Mouse (Mus musculus) kidney, postnatal 4 days (tissue): ENCODE measurements around the gene Zscan2.

Experiments used
- DNase-seq, 2 experiments: peaks; one replicate each; pipeline ENCODE4 v3.0.0; 2021; ENCODE audit warnings: mixed read lengths in 2 of 2

The Zscan2 gene

DNA sequence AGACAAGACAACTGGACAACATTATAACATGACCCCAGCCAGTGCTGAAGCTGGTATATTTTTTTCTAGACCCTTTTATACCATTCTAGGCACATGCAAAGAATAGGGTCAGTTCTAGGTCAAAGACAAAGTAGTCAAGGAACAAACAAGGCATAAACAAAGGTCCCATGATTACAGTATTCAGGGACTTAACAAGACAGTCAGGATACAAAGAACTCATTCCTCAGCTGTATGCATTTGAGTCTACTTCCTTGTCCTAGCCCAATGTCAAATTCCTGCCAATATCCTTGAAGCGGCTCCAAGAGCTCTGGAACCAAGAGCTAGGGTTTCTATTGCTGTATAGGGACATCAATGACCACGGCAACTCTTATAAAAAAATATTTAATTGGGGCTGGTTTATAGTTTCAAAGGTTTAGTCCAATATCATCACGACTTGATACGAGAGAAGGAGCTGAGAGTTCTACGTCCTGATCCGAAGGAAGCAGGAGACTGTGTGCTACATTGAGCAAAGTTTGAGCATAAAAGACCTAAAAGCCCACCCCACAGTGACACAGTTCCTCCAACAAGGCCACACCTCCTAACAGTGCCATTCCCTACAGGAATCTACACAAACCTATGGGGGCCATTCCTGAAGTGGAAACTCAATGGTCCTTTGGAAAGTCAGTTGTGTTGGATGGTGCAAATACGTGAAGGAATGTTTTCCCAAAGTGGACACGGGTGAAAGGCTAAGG, 16.6 kb upstream of the Zscan2 start:
- DNase-seq, result no peak

DNA sequence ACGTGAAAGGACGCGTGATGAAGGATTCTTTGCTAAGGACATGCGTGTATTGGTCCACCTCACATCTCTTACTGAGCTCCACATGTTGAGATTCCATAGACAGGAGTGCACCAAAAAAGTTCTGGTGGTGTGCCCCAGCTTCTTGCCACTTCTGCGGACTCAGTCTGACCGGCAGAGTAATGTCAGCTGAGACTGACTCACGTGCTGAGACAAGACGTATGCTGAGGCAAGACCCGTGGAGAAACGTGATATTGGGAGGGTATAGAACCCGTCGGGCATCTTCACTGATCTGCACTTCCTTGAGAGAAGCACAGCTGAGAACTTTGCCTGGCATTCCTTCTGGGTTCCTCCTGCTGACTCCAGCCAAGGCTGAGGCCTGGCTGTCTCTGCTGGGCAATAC, 16.0 kb upstream of the Zscan2 start:
- no peak for DNase-seq

DNA sequence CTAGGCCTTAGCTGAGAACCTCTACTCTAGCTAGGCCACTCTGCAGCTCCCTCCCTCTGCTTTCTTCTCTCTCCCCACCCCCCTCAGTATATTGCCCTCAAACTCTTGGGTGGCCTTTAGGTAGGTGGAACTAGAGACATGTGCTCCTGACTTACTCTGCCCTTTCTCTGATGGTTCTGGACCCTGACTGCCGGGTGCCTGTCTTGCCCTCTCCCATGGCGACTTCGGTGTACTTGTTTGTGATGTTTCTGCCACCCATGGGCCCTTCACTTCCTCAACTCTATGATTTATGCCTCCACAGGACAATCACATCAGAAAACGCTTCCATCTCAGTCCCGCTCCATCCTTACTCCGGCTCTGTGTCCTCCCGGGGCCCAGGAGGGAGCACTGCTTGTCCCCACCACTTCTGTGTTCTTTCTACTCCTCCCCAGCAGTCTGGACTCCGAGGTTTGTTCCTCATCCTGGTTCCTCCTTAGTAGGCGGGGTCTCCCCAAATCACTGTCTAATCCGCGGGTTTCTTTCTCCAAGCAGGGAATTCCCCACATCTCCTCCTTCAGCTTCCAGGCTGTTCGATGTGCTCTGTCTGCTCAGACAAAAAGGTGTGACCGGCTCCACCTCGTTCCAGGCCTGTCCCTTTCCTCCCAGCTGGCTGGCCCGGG, 15.0 kb upstream of the Zscan2 start:
- no peak for DNase-seq

DNA sequence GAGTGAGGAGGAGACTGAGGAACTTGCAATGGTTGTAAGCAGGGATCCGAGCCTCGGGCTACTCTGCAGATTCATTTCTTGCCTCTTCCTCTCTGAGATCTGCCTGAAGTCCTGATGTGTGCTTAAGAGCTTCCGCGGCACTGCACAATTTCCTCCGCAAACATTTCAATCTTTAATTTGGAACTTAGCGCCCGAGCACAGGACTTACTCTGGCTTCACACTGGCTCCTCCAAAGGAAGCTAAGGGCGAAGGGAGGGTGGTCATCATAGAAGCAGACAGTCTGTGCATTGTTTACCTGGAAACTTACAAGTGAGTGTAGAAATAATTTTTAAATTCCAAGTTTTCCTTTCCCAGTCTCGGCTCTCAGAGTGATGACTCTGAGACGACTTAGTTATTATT, 14.4 kb upstream of the Zscan2 start:
- DNase-seq, result no peak

DNA sequence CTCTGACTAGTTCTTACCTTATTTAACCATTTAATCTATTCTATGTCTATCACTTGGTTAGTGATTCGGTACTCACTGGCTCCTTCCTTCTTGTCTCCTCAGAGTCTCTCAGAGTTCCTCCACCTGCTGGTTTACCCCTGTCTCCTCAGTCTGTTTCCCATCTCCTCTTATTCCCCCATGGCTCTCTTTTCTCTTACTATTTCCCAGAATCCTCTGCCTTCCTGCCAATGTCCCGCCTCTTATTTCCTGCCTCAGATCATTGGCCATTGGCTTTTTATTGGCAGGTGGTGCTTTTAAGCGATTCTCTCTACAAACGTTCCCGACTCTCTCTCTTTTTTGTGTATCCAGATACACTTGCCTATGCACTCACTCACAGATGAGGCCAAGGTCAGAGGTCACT, 14.0 kb upstream of the Zscan2 start:
- no peak for DNase-seq

DNA sequence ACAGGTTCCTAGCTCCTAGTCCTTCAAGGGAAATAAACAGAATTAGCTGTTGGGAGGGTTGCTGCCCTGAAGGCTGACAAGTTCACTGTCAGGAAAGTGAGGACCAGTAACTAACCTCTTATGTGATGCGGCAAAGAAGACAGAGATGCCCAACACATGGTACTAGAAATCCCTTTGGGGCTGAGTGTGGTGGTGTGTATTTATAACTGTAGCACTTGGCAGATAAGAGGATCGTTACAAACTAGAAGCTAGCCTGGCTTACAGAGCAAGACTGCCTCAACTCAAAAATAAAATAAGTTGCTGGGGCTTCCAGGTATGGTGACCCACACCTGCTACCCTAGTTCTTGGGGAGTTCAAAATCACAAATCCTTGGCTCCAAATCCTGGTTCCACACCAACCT, 11.5 kb upstream of the Zscan2 start:
- DNase-seq, result no peak

DNA sequence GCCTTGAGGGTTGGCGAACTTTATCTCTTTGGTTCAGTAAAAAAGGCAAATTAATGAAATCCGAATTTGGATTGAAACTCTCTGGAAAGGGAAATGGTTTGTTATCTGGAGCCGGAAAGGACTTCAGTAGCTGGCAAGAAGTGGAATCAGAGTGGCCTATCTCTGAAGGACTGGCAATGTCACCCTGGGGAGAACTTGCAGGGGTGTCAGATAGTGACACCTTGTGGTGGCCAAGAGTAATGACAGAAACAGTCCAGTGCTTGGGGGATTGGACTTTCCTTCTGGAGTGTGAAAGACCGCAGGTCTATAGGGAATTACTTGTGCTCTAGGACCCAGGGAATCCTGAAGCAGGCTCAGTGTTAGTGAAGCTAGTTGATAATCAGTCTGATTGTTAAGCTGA, 11.0 kb upstream of the Zscan2 start:
- peak; percentile 36 to 49 for DNase-seq

DNA sequence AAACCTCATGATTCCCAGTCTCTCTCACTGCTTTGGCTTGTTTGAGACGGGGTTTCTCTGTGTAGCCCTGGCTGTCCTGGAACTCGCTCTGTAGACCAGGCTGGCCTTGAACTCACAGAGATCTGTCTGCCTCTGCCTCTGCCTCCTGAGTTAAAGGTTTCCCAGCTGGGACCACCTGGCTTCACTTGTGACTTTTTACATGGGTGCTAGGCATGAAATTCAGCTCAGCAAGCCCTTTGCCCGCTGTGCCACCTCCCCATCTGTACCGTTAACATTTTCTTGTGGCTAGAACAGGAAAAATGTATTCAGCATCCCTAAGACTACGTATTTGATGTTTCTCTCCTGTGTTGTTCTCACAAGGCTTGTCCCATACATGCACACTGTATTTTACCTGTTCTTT, 10.2 kb upstream of the Zscan2 start:
- DNase-seq, result no peak

DNA sequence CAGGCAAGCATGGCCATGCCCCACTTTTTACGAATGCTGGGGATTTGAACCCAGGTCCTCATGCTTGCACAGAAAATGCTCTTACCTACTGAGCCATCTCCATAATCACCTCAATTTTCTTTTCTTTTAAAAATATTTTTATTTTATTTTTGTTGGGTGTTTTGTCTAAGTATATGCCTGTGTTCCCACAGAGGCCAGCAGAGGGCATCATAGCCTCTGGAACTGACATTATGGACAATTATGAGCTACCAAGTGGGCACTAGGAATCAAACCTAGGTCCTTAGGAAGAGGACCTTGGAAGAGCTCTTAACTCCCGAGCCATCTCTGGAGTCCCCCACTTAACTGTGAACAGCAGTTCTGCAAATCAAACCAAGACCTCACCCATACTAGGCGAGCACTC, 7.5 kb upstream of the Zscan2 start:
- no peak for DNase-seq

DNA sequence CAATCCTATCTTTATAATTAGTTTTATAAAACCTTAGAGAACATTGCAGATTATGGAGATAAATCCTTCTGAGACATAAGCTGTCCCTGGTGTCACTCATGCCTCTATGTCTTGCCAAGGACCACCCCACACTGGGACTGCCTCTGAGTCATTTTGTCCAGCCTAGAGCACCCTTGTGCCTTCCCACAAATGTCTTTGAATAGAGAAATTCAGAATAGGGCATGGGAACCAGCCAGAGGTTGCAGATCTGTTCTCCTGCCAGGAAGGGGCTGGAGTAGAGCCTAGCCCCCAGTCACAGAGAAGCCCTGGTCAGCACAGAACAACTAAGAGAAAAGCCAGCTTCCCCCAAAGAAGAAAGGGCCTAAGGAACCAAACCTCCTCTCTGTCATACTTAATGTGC, 5.4 kb upstream of the Zscan2 start:
- DNase-seq, result no peak

DNA sequence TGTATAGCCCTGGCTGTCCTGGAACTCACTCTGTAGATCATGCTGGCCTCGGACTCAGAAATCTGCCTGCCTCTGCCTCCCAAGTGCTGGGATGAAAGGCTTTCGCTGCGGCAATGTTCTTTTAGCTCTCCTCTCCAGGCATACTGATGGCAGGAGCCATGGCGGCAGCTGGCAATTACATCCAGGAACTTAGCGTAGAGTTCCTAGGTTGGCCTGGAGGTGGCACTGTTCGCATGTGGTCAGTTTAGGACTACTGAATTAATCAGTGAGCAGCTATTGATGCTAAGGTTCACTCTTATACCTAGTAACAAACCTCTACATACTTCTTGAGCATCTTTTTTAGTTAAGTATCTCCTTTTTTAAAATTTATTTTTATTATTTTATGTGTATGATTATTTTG, 3.5 kb upstream of the Zscan2 start:
- peak; percentile 89 to 90 for DNase-seq

DNA sequence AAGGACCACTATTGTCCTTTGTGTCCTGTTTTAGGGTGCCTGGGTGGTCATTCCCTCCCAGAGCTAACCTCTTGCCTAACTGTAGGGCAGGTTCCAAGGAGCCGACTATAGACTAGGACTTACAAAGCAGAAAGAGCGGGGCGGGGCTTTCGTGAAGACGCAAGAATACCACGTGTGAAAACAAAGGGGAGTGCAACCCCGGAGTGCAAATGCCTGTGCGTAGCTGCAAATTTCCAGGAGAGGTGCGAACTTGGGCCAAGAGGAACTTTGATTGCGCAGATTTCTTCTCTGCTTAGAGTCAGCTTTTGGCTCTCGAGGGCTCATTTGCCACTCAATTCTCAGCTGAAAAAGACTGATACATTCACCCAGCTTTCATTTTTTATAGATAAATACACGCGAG, 493 bp upstream of the Zscan2 start:
- DNase-seq, result peak; percentile 70 to 81

DNA sequence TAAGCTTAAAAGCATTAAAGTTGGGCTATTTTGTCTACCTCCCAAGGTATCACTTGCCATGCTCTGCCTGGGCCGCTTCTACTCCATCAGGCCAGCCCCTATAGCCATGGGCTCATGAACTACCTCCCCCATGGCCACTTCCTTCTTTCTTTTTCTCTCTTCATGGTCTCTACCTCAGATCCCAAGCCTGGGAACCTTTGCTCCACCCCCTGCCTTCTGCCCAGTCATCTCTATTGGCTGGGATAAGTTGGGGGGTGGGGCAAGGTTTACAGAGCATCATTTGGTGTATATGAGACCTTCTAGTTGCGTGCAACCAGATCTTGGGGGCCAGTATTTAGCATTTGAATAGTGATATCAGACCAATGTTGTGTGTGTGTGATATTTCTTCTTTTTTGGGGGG, 1.8 kb downstream of the Zscan2 start:
- no peak for DNase-seq

DNA sequence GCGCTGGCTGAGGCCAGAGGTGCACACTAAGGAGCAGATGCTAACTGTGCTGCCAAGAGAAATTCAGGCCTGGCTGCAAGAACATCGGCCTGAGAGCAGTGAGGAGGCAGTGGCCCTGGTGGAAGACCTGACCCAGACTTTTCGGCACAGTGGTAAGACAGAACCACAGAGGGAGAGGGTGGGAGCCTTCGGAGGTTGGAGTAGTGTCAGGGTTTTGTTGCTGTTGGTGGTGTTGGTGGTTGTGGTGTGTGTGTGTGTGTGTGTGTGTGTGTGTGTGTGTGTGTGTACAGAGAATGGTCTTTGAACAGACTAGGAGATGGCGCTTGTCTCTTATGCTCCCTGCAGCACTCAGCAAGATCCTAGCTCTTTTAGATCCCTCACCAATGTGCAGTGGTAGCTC, 2.8 kb downstream of the Zscan2 start:
- DNase-seq, result no peak

DNA sequence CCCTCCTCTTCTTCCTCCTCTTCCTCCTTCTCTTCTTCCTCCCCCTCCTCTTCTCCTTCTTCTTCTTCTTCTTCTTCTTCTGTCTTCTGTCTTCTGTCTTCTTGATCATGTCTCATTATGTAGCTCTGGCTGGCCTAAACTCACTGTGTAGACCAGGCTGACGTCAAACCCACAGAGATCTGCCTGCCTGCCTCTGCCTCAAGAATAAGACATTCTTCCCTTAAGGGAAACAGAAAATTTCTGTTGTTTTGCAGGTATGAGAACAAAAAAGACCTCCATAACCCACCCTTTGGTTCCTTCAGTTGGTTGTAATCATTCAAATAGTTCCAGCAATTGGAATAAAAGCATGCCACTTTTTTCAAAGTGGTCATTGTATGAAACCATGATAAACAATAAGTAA, 3.4 kb downstream of the Zscan2 start:
- DNase-seq, result no peak

DNA sequence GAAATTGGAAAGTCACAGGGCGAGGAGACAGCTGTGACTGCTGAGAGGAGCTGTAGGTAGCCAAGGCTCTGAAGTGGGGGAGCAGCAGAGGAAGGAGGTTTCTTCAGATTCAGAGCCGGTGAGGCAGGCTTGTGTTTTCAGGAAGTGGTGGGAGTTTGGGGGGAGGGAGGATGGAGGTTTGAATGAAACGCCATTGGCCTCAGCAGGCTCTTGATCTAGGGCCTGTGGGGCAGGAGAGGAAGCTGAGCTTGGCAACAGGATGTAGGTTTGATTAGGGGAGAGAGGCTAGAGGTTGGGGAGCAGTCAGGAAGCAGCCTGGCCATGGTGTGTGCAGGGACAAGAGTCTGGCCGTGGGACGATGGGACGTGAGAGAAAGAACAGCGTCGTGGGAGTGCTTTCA, 4.1 kb downstream of the Zscan2 start:
- peak; percentile 30 to 51 for DNase-seq

DNA sequence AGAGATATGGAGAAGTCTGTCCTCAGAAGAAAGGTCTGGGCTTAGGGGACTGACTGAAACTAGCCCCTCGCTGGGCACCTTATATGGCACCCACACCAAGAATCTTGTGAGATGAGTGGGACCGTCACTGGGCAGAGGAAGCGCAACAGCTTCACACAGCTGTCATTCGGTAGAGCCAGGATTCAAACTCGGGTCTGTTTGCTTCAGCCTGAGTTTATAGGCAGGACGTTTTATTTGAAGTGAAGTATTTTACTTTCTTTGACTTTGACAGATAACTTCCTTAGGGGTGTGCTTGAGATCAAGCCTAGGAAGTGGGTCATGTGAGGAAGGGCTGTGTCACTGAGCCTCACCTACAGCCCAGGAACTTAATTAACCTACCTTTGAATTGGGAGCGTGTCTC, 4.8 kb downstream of the Zscan2 start:
- no peak for DNase-seq

DNA sequence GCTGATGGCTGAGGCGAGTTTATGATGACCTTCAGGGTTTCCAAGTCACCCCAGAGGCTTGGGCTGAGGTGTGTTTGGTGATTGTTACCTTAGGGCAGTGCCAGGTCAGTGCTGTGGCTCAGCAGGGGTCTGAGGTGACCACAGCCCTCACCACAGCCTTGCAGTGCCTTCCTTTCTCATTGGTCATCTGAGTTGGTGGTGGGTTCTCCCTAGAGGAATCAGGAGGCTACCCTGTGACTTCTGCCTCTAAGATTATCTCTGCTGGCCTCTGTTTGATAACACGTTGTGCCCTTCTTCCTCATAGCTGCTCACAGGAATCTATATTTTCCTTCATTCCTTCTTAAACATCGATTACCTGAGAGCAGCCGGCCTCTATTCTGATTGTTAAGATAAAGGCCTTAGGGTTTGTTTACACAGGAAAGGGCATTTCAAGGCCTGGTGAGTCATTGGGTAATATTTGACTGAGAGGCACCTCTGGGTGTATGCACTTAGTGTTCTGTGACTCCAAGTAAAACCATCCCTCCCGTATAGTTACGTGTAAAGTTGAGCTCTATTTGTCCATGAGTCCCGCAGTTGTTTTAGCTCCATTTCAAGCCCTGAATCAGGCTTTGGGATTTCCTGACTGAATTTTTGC, 5.9 kb downstream of the Zscan2 start:
- no peak for DNase-seq

DNA sequence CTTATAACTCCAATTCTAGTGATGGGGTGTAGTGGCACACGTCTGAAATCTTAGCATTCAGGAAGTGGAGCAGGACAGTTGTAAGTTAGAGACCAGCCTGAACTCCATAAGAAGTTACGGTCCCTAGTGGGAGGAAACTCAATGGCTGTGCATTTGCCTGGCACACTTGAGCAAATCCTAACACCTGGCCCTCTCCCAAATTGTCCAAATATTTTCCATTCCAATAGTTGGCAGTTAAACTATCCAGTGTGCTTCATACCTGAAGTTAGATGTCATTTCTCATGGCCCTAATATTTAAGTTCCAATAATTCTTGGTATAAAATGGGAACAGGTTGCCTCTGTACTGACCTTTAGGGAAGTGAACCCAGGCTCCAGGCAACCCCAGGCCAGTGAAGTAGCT, 8.0 kb downstream of the Zscan2 start:
- DNase-seq, result no peak

DNA sequence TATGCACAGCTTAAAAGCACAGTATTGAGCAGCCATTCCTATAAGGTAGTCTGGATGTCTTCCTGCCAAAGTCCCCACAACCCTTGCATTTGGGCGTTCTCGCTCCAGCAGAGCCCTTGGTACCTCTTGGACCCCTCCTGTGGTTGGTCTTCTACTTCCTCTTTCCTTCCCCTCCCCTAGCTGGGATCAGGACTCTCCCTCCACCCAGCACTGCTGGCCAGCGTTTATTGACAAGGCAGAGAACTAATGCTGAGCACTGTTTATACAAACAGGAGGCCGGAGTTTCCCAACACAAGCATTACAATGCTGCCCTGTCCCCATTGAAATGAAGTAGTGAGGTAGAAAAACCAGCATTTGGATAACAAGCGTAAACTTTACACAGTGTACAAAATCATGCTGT, 12.3 kb downstream of the Zscan2 start:
- DNase-seq, result no peak

DNA sequence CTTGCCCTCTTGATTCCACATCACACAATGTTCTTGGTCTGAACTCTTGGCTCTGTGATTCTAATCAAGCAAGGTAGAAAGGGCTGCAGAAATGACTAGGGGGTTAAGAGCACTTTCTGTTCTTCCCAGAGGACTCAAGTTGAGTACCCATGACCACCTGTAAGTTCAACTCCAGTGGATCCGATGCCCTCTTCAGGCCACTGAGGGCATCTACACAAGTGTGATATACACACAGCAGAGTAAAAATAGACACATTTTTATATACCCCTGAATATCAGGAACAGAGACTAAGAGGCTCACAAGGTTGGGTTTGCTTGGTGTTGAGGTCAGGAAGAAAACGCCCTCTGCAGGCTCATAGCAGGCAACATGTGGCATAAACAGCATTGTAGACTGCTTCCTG, 12.9 kb downstream of the Zscan2 start:
- no peak for DNase-seq

DNA sequence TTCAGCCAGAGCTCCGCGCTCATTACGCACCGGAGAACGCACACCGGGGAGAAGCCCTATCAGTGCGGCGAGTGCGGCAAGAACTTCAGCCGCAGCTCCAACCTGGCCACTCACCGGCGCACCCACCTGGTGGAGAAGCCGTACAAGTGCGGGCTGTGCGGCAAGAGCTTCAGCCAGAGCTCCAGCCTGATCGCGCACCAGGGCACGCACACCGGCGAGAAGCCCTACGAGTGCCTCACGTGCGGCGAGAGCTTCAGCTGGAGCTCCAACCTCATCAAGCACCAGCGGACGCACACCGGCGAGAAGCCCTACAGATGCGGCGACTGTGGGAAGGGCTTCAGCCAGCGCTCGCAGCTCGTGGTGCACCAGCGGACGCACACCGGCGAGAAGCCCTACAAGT, 15.0 kb downstream of the Zscan2 start:
- DNase-seq, result peak; percentile 34

DNA sequence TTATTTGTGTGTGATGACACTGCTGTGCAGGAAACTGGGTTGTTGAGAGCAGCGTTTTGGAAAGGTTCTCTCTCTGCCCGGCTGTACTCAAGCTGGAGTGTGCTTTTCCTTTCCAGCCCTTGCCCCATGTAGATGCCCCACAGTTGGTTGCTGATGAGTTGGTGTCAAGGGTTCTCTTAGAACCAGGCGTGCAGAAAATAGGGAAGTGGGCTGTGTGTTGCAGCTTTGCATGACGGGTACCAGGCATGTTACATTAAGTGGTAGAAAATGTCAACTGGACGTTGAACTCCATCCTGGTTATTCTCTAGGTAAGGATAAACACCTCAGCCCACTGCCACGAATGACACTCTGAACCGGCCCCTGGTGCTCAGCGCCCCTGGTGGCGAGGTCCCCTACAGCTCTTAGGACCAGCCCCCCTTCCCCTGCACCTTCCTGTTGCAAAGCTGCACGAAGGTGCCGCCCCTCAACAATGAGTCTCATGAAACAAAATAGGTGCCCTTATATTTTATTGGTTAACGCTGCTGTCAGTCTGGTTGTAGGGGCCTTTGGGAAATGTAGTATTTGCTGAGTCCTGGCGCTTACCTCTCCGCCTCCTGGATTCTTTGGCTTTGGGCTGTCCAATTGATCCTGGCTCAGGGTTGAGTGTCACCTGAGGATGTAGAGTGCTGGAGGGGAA, 22.2 kb downstream of the Zscan2 start:
- DNase-seq, result peak; percentile 69 to 83

DNA sequence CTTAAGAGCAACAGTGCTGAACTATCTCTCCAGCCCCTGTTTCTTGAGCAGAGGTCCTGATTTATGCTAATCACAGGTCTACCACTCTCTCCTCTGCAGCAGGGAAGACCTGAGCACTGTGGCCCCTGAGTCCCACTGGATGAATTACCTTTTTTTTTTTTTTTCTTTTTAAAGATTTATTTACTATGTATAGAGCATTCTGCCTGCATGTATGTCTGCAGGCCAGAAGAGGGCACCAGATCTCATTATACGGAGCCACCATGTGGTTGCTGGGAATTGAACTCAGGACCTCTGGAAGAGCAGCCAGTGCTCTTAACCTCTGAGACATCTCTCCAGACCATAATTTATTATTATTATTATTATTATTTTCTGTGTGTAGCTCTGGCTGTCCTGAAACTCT, 24.9 kb downstream of the Zscan2 start:
- peak in 1 of 2 experiments; percentile 38 for DNase-seq
